Mouse (Mus musculus): ENCODE data around the gene Fcgr1.
A peak's percentile ranks its signal among the peaks of the same experiment; 100 is the strongest.
"Not testable (repeated sequence)": the region's sequence is repeated elsewhere in the genome, so short reads cannot be mapped to it uniquely, and the experiment has no call there.

The Fcgr1 gene

GRCm38 (mm10) chr3:96293787-96294186 lies at the start of gene Fcgr1:
Gene Fcgr1, minus strand, starts transcription at chr3:96293969.
- DNase-seq (ENCODE audit: low spot score): no peak

GRCm38 (mm10) chr3:96342652-96343051 lies 48.9 kb upstream of the Fcgr1 start:
- not testable (repeated sequence) for DNase-seq (ENCODE audit: low spot score)

- not testable (repeated sequence) for DNase-seq (ENCODE audit: low spot score)
Measured at GRCm38 (mm10) chr3:96342100-96342499, 48.3 kb upstream of the Fcgr1 start.

- DNase-seq (ENCODE audit: low spot score): no peak
Measured at GRCm38 (mm10) chr3:96340611-96341312, 47.0 kb upstream of the Fcgr1 start.

GRCm38 (mm10) chr3:96338849-96339480 lies 45.2 kb upstream of the Fcgr1 start:
- no peak for DNase-seq (ENCODE audit: low spot score)

GRCm38 (mm10) chr3:96338043-96338442 lies 44.3 kb upstream of the Fcgr1 start:
- no peak for DNase-seq (ENCODE audit: low spot score)

GRCm38 (mm10) chr3:96337269-96337668 lies 43.5 kb upstream of the Fcgr1 start:
- DNase-seq (ENCODE audit: low spot score): no peak

GRCm38 (mm10) chr3:96336636-96337035 lies 42.9 kb upstream of the Fcgr1 start:
- no peak for DNase-seq (ENCODE audit: low spot score)

GRCm38 (mm10) chr3:96335591-96335990 lies 41.8 kb upstream of the Fcgr1 start:
- DNase-seq (ENCODE audit: low spot score): no peak

- no peak for DNase-seq (ENCODE audit: low spot score)
Measured at GRCm38 (mm10) chr3:96335163-96335550, 41.4 kb upstream of the Fcgr1 start.

- DNase-seq (ENCODE audit: low spot score): no peak
Measured at GRCm38 (mm10) chr3:96334175-96335162, 40.7 kb upstream of the Fcgr1 start.

- no peak for DNase-seq (ENCODE audit: low spot score)
Measured at GRCm38 (mm10) chr3:96333396-96334174, 39.8 kb upstream of the Fcgr1 start.

GRCm38 (mm10) chr3:96332631-96333395 lies 39.0 kb upstream of the Fcgr1 start:
- no peak for DNase-seq (ENCODE audit: low spot score)

GRCm38 (mm10) chr3:96332000-96332399 lies 38.2 kb upstream of the Fcgr1 start:
- DNase-seq (ENCODE audit: low spot score): no peak

- no peak for DNase-seq (ENCODE audit: low spot score)
Measured at GRCm38 (mm10) chr3:96331438-96331837, 37.7 kb upstream of the Fcgr1 start.

- no peak for DNase-seq (ENCODE audit: low spot score)
Measured at GRCm38 (mm10) chr3:96330603-96331002, 36.8 kb upstream of the Fcgr1 start.

GRCm38 (mm10) chr3:96330181-96330580 lies 36.4 kb upstream of the Fcgr1 start:
- no peak for DNase-seq (ENCODE audit: low spot score)

- DNase-seq (ENCODE audit: low spot score): no peak
Measured at GRCm38 (mm10) chr3:96328730-96329387, 35.1 kb upstream of the Fcgr1 start.

- DNase-seq (ENCODE audit: low spot score): peak; percentile 61
Measured at GRCm38 (mm10) chr3:96328060-96328729, 34.4 kb upstream of the Fcgr1 start.

- no peak for DNase-seq (ENCODE audit: low spot score)
Measured at GRCm38 (mm10) chr3:96327647-96328046, 33.9 kb upstream of the Fcgr1 start.

Measured in testis, postnatal 10 days (tissue).